Mouse (Mus musculus) thymus, postnatal 4 days (tissue): ENCODE results near the gene Faap100.
A peak's percentile ranks its signal among the peaks of the same experiment; 100 is the strongest.
"Not testable (repeated sequence)": the region's sequence is repeated elsewhere in the genome, so short reads cannot be mapped to it uniquely, and the experiment has no call there.

Experiments
- DNase-seq: peaks from one replicate; pipeline ENCODE4 v3.0.0; 2021

The Faap100 gene

GRCm38 (mm10) chr11:120350711-120351110, 27.9 kb downstream of the Faap100 start:
- DNase-seq: peak; percentile 38

DNA sequence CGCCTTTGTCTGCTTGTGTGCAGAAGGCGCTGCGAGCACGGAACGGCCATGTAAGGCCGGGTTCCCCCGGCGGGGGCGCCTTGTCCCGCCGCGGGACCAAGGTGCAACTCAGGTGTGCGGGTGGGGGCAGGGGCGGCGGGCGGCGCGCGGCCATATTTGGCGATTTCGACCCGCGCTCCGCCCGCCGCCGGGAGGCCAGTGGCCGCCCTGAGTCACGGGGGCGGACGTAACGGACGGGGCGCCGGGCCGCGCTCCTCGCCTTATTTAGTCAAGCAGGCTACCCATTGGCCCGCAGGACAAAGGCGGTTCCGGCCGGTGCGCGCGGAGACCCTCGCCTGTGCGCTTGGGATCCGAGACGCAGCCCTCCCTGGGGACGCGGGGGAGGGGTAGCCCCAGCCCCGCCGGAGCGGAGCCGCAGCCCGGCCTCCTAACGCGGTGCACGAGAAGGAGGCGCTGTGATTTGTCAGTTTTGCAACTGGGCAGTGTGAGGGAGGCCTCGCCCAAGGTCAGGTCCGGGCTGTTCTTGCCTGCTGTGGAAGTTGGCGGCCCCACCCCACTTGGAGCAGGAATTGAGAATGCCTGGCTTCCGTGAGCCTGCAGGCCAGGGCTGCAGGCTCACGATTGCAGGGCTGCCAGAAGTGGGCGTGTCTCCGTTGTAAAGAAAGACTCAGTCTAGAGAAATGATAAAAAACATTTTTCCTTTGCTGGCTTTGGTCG, 28.4 kb downstream of the Faap100 start:
- DNase-seq: peak; percentile 74

DNA sequence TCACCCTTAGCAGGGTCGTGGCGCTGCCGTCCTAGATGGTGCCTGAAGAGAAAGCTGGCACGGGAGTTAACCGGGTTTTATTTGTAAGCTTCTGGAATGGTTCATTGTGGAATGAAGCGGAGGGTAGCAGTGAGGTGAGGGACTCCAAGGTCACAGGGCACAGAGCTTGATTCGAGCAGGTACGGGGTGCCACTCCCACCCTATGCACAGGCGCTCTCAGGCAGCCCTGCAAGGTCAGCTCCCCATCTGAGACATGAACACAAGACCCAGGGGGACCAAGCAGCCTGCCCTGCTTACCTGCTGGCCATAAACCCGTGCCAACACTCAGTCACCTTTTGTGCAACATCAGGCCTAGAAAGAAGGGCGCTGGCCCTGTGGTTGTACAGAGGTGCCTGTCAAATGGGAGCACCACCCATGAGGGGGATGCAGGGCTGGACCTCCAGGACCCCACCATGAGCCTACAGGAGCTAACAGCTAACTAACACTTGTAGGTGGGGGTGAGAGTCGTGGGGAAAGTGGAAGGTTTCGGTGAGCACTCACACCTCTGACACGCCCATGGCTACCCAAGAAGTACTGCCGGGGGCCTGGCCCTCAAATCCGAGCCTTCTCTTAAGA, 29.1 kb downstream of the Faap100 start:
- no peak for DNase-seq

DNA sequence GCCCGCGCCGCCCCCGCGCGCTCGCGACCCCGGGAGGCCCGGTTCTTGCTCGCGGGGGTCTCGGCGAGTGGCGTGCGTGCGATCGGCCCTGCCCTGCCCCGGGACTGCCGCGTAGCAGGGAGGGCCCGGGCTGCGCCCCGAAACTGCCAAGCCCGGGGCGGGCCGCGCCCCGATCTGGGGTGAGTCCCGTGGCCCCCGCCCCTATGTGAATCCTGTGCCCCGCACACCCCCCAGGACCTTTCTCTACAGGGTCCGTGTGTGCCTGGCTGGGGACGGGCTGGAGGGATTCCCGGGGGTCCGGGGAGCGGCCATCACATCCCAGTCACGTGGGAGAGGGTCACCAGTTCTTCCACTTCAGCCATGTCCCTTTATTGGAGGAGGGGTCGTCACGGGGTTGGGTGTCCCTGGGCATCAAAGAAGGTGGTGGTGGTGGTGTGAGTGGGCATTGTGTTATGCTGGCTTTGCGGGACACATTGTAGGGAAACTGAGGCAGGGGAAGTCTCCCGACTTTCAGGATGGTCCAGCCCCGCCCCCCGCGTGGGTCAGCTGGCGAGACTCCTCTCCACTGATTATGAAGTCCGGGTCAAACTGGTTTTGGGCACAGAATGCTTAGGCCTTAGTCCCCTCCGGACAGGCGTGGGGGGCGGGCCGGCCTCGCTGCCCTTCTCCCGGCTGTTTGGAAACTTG, 29.7 kb downstream of the Faap100 start:
- peak; percentile 70 for DNase-seq

DNA sequence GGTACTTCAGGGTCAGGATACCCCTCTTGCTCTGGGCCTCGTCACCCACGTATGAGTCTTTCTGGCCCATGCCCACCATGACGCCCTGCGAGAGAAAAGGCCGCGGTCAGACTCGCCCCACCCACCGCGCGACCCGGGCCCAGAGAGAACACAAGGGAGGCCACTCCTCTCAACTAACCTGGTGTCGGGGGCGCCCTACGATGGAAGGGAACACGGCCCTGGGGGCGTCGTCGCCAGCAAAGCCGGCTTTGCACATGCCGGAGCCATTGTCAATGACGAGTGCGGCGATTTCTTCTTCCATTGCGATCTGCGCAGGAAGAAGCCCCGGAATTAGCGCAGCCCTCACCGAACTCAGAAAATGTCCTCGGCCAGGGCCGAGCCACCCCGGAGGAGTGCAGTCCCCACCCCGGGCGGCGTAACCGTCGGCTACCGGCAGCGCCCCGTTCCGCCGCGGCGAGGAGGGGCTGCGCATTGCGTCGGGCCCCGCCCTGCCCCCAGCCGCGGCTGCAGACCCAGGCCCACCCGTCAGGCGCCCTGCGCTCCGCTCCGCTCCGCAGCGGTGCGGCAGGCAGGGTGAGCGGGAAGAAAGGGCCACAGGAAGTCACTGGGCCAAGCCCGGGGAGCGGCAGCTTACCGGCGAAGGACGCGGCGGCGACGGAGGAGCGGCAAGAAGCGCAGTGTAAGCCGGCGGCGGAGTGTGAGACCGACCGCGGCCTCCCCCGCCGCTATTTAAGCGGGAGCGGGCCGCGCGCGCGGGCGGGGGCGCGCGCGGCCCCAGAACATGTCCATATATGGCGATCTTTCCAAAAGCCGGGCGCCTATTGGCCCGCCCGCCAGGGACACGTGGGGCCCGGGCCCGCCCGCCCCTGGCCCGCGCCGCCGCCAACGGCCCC, 30.5 kb downstream of the Faap100 start, which contains the start of gene Actg1:
Actg1 (minus strand) TSS at position 752 of the 893 bp plus-strand sequence.
- peak; percentile 89 for DNase-seq

- DNase-seq: peak; percentile 50
Measured at GRCm38 (mm10) chr11:120347301-120347700, 31.3 kb downstream of the Faap100 start.

- DNase-seq: not testable (repeated sequence)
Measured at GRCm38 (mm10) chr11:120346383-120347034, 32.1 kb downstream of the Faap100 start.

DNA sequence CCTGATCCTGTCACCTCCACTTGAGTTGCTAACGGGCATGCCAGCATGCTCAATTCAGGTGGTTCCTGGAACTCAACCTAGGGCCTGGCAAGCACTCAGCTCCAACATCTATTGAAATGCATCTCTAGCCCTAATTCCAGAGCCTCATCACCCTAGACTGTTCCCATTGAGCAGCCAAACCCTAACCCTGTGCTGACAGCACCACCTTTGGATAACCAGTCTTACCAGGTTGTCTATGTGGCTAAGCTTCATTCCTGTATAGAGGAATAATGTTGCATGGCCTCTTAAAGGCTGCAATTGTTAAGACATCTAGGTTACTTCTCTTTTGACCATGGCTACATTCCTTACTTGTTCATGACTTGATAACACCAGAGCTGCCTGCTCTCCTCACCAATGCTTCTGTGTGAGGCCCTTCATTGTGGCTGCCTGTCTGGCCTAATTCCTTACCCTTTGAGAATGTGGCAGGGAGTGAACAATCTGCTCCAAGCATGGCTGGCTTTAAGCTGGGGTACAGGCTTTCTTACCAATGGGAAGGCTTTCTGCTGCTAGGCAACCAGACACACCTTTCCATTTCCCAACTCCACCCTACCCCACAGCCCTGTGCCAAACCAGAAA, 33.4 kb downstream of the Faap100 start:
- DNase-seq: no peak

DNA sequence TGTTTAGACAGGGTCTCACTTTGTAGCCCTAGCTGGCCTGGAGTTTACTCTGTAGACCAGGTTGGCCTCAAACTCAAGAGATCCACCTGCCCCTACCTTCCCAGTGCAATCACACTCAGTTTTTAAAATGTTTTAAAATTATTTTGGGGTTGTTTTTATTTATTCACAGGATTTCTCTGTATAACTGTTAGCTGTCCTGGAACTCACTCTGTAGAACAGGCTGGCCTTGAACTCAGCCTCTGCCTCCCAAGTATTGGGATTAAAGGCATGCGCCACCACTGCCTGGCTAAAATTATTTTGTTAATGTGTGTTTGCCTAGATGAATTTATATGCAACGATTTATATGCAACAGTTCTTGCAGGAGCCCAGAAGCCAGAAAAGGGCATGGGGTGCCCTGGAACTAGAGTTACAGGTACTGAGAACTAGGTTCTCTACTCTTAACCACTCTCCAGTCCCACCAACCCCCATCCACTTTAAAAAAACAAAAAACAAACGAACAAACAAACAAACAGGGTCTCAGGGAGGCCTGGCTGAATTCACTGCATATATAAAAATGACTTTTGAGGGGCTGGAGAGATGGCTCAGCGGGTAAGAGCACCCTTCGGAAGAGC, 34.1 kb downstream of the Faap100 start:
- no peak for DNase-seq

DNA sequence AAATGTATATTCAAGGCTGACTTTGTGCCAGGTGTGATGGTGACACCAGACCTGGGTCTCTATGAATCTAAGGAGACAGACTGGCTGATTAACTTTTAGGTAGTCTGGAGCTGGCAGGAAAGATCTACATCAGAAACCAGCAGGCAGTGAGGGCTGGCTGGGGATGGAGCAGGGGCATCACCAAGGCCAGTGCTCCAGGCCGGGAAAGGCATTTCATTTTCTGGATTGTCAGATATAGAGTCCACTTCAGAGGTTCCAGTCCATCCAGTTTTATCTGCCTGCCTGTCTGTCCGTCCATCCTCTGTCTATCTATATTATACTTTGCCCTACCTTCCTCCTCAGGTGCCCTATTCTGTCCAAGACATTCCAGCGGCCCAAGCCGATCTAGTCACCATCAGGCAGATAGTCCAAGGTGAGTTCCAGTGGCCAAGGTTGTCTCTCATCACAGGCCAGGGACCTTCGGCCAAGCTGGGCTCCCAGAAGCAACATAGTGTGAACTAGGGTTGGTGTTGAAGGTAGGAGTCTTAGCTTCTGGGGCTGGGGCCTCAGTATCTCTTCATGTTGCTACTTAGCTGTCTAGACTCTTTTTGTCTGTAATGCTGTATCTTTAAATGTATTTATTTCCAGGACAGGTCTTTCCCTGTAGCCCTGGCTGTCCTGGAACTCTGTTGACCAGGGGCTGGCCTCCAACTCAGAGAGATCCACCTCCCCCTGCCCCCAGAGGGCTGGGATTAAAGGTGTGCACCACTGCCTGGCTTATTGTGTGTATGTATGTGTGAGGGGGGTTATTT, 34.9 kb downstream of the Faap100 start:
- DNase-seq: peak; percentile 14

DNA sequence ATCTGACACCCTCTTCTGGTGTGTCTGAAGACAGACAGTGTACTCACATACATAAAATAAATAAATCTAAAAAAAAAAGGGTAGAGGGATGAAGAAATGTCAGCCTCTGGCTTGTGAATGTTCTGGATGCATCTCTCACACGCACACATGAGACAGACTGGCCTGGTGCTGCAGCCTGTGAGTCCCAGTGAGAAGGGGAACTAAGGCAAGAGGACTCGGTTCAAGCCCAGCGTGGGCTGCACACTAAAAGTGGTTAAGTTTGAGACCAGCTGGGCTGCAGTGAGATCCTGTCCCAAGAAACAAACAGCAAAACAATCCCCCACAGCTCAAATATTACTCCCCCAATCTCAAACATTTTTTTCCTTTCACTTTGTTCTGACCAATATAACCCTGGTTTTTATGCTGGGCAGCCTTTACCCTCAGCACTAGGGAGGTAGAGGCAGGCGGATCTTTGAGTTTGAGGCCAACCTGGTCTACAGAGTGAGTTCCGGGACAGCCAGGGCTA, 35.9 kb downstream of the Faap100 start:
- no peak for DNase-seq

DNA sequence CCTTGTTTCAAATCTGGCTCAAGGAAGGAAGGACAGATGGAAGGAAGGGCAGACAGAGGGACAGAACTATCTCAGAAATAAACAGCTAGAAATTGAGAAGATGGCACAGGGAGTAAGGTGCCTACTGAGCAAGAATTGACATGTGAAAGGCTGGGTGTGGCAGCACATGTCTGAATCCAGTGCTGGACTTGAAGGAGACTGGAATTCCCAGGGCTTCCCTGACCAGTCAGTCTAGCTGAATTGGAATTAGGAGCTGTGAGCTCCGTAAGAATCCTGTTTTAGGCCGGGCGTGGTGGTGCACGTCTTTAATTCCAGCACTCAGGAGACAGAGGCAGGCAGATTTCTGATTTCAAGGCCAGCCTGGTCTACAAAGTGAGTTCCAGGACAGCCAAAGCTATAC, 36.9 kb downstream of the Faap100 start:
- no peak for DNase-seq

DNA sequence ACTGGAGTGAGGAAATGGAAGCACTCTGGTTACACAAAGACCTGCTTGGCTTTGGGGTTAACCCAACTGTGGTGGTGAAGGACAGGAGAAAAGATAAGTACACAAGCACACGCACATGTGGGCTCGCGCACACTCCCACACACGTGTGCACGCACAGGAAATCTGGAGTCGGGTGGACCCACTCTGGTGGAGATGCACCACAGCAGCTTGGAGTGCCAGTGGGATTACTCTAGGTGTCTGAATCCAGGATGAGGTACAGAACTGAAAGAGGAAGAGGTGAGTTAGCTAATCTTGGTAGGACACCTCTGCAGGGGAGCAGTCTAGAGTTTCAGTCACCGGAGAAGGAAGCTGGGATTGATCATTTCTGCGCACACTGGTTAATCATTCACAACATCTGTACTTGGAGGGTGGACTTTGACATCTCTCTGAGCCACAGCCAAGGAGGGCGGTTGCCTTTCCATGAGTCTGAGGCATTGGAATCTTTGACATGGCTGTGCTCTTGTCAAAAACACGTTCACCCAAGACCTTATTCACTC, 38.5 kb downstream of the Faap100 start:
- no peak for DNase-seq

GRCm38 (mm10) chr11:120338786-120339185, 39.8 kb downstream of the Faap100 start:
- DNase-seq: peak; percentile 13

DNA sequence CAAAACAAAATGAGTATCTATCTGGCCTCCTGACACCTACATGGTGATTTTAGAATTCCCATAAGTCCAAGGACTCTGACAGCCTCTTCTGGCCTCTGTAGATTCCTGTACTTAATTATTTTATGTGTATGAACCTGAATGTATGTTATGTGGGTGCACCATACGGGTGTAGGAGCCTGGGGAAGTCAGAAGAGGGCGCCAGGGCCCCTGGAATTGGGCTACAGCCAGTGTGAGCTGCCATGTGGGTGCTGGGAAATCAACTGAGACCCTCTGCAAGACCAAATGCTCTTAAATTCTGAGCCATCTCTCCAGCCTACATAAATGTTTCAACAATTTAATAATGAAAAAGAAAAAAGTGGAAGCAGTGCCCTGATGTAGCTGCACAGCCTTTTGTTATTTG, 41.1 kb downstream of the Faap100 start:
- no peak for DNase-seq

DNA sequence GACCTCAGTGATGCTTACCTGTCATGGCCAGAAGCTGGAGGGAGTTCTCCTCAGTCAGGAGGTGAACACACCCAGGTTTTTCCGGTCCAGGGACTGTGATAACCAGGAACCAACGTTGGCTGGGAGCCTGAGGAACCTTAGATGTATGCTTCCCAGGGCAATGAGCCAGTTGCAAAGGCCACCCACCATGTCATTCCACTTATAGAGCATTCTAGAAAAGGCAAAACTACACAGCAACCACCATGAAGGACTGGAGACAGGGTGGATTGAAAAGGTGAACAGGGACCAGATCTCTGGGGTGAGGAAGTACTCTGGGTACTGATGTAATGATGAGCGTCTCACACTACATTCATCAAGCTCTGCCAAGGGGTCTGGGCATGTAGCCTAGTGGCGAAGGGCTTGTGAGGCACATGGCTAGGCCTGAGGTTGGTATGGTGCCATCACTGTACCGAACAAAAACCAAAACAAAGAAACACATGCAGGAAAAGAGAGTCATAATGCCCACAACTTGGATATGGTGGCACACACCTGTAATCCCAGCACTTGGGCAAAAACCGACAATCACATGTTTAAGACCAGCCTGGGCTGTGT, 43.0 kb downstream of the Faap100 start:
- no peak for DNase-seq

DNA sequence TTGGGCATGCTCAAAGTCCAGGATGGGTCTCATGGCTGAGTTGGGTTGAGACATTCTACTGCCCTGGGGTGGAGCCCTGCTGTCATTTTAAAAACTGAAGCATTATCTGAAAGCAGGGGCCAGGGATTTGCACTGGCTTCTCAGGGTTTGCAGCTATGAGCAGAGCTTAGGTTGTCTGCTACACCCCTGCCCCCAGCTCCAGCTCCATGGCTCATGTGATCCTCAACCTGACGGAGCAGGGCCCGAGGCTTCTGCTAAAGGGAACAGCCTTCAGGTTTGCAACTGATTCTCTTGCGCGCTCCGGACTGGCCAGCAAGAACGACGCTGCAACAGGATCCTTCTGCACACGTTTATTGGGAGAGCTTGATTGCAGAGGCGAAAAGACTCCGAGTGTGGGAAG, 58.4 kb downstream of the Faap100 start:
- no peak for DNase-seq

GRCm38 (mm10) chr11:120319310-120319709, 59.3 kb downstream of the Faap100 start:
- no peak for DNase-seq
